Mouse (Mus musculus) T-helper 1 cell (primary cell): ENCODE results near the gene Aox2.

Source experiments
- in situ Hi-C: fragments of 300-600 bp; cut with MboI, MseI; formaldehyde crosslinking; loops from one replicate; pipeline ENCODE4 v1.15.1; 2025; ENCODE audit warnings: high pct_unique_total_duplicates

Gene Aox2

GRCm38 (mm10) chr1:58284505-58284904 is 6.4 kb downstream of the Aox2 start:
- in situ Hi-C loops: loop anchor here (5.0 kb wide), 1 partner anchor 842 kb away; no protein-coding TSS in a partner anchor

GRCm38 (mm10) chr1:58288091-58288490 is 10.0 kb downstream of the Aox2 start:
- in situ Hi-C loops: no loop called here

- in situ Hi-C loops: no loop called here
Measured at GRCm38 (mm10) chr1:58289863-58290469, 11.8 kb downstream of the Aox2 start.

- in situ Hi-C loops: no loop called here
Measured at GRCm38 (mm10) chr1:58291394-58292300, 13.5 kb downstream of the Aox2 start.

- in situ Hi-C loops: loop anchor here (5.0 kb wide), 1 partner anchor 93 kb away; no protein-coding TSS in a partner anchor
Measured at GRCm38 (mm10) chr1:58294730-58295129, 16.6 kb downstream of the Aox2 start.

GRCm38 (mm10) chr1:58296278-58296677 is 18.2 kb downstream of the Aox2 start:
- in situ Hi-C loops: loop anchor here (5.0 kb wide), 1 partner anchor 91 kb away; no protein-coding TSS in a partner anchor

GRCm38 (mm10) chr1:58296821-58297220 is 18.7 kb downstream of the Aox2 start:
- in situ Hi-C loops: loop anchor here (5.0 kb wide), 1 partner anchor 90 kb away; no protein-coding TSS in a partner anchor

- in situ Hi-C loops: loop anchor here (5.0 kb wide), 1 partner anchor 89 kb away; no protein-coding TSS in a partner anchor
Measured at GRCm38 (mm10) chr1:58298347-58298746, 20.2 kb downstream of the Aox2 start.

- in situ Hi-C loops: no loop called here
Measured at GRCm38 (mm10) chr1:58301073-58301472, 22.9 kb downstream of the Aox2 start.

GRCm38 (mm10) chr1:58302015-58302414 is 23.9 kb downstream of the Aox2 start:
- in situ Hi-C loops: no loop called here

GRCm38 (mm10) chr1:58303009-58303408 is 24.9 kb downstream of the Aox2 start:
- in situ Hi-C loops: no loop called here

GRCm38 (mm10) chr1:58303726-58304125 is 25.6 kb downstream of the Aox2 start:
- in situ Hi-C loops: no loop called here

- in situ Hi-C loops: no loop called here
Measured at GRCm38 (mm10) chr1:58304296-58304695, 26.2 kb downstream of the Aox2 start.

- in situ Hi-C loops: no loop called here
Measured at GRCm38 (mm10) chr1:58307181-58307580, 29.1 kb downstream of the Aox2 start.

- in situ Hi-C loops: no loop called here
Measured at GRCm38 (mm10) chr1:58308594-58308993, 30.5 kb downstream of the Aox2 start.

- in situ Hi-C loops: no loop called here
Measured at GRCm38 (mm10) chr1:58309853-58310252, 31.7 kb downstream of the Aox2 start.

- in situ Hi-C loops: no loop called here
Measured at GRCm38 (mm10) chr1:58311221-58311864, 33.2 kb downstream of the Aox2 start.

- in situ Hi-C loops: no loop called here
Measured at GRCm38 (mm10) chr1:58313173-58313572, 35.0 kb downstream of the Aox2 start.

GRCm38 (mm10) chr1:58315532-58315931 is 37.4 kb downstream of the Aox2 start:
- in situ Hi-C loops: no loop called here

- in situ Hi-C loops: no loop called here
Measured at GRCm38 (mm10) chr1:58333222-58333621, 55.1 kb downstream of the Aox2 start.

- in situ Hi-C loops: loop anchor here (10.0 kb wide), 1 partner anchor 1435 kb away; no protein-coding TSS in a partner anchor
Measured at GRCm38 (mm10) chr1:58339901-58340300, 61.8 kb downstream of the Aox2 start.

GRCm38 (mm10) chr1:58341576-58341975 is 63.5 kb downstream of the Aox2 start:
- in situ Hi-C loops: loop anchor here (10.0 kb wide), 1 partner anchor 1437 kb away; no protein-coding TSS in a partner anchor
